Mouse (Mus musculus) layer of hippocampus, postnatal 14 days (tissue): ENCODE results near the gene Wdfy3. TPM values are rescaled to one million over a fixed set of nuclear protein-coding genes. Genes with fewer than 3 reads are reported as not detected.
"Not testable (repeated sequence)": the region's sequence is repeated elsewhere in the genome, so short reads cannot be mapped to it uniquely, and the experiment has no call there.

Experiments
- DNase-seq, 2 experiments: peaks; one replicate each; pipeline ENCODE4 v3.0.0; 2021 to 2022; ENCODE audit warnings: low spot score in 2 of 2, mixed read lengths in 1 of 2
- total RNA-seq, 2 experiments: library from RNA; stranded (reverse); gene quantifications; 2 replicates each; pipeline ENCODE4 v1.2.3; 2021

Gene Wdfy3
- total RNA-seq, 2 experiments from 2014 or later: 109 to 119 TPM

DNA sequence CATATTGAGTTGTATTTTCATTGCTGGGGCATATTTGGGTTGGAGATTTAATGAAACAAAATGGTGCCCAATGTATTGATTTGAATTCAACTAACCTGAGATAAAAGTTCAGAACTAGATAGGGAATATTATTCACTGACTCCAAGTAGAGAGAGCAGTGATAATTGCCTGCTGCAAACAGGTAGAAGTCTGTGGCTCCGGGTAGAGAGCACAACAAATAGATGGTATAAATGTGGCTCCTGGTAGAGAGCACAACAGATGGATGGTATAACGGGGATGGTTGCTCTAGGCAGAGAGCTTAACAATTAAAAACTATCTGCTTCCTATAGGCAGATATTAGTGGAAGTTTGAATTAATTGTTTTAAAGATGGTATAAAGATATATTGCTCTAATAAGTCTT, 232.1 kb downstream of the Wdfy3 start:
- not testable (repeated sequence) for DNase-seq

DNA sequence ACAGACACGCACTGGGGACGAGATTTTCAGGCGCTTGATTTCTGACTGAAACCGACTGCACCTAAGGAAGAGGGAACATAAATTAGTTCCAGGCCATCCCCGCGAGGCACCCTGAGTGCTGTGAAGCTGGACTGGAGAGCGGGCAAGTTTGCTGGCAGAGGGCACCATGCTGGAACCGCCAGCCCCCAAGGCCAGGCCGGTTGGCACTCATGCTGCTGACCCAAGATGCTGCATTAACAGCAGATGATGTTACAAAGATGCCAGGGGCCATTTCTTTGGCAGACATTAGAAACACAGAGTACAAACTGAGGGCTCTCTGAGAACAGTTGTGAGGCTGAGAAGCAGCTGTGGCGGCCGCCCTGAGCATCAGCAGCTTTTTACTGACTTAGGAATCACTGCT, 233.5 kb downstream of the Wdfy3 start:
- no peak for DNase-seq

DNA sequence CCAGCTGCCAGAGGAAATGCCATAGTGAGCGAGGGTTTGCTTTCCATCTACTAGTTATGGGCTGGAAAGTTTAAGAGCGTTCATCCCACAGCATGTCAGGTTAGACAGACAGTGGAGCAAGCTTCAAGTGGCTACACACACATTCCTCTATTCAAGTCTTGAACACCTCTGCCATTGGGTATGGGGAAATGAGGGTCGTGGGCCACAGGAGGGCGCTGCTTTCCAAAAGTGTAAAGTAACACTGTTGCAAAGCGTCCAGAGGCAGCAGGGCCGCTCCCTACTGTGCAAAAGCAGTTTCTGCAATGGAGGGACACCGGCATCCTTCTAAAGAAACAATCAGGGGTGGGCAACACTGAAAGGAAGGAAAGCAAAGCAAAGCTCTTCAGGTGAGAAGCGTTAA, 235.8 kb downstream of the Wdfy3 start:
- DNase-seq: no peak

DNA sequence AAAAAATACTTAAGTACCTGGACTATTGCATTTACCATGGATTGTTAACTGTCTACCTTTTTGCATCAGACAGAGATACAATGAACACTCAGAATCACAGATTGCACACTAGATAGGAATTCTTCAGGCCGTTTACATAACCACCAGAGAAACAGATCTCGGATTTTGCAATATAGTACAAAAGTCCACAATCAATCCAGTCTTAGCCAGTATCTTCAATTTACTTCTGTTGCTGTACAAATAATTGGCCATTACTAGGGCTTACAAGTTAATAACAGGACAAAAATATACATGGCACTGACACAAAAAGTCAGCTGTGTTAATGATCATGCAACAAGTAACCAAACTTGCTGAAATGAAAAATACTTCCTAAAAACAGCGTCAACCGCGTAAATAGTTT, 236.7 kb downstream of the Wdfy3 start:
- DNase-seq: no peak

DNA sequence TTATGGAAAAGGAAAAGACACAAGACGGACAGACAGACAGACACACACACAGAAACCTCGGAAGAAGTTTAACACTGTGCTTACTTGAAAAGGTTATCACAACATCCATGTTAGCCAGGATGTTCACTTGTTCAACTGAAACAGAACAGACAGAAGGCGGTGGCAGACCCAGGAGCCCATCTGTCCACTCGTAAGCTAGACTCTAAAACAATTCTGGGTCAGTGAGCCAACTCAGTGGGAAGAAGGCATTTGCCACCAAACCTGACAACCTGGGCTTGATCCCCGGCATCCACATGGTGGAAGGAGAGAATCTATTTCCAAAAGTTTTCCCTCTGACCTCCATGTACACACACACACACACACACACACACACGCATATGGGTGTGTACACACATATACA, 237.7 kb downstream of the Wdfy3 start:
- no peak for DNase-seq

DNA sequence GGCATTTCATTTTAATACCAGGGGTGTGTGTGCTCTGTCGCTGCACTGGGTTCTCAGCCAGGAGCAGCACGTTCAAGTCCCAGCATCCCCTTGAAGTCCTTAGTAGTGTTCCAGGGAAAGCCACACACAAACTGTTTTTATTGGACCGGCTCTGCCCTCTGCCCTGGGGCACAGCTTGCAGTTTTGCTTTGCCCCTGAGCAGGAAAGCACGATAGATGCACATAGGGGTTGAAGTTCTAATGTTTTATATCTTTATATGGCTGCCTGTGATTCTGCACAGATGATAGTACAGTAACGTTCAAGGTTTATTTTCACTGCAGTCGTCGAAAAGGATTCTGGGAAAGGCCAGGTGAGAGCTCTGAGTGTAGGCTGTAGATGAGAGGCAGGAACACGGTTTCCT, 239.5 kb downstream of the Wdfy3 start:
- DNase-seq: no peak

DNA sequence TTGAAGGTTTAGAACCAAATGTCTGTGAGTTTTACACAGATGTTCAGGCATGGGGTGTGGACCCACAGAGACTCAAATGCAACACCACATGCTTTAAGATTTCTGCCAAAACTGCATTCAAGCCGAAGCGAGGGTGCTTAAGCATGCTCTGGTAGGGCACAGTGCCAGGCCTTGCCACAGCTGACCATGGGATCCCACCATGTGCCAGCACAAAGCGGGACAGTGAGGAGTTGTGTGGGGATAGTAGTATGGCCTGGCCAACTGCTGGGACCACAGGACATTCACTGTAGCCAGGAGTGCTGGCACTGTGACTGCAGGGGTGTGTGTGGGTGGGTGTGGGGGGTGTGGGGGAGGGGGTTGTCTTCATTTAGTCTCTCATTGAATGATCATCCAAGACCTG, 240.8 kb downstream of the Wdfy3 start:
- DNase-seq: no peak

DNA sequence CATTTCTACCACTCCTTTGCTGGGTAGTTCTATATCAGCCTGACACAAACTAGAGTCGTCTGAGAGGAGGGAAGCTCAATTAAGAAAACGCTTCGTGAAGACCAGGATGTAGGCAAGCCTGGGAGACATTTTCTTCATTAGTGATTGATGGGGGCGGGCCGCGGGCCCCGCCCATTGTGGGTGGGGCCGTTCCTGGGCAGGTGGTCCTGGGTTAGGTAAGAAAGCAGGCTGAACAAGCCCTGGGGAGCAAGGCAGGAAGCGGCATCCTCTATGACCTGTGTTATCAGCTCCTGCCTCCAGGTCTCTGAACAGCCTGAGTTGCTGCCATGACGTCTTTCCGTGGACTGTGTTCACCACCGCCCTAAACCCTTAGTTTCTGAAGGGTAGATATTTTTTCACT, 242.2 kb downstream of the Wdfy3 start:
- DNase-seq: no peak

DNA sequence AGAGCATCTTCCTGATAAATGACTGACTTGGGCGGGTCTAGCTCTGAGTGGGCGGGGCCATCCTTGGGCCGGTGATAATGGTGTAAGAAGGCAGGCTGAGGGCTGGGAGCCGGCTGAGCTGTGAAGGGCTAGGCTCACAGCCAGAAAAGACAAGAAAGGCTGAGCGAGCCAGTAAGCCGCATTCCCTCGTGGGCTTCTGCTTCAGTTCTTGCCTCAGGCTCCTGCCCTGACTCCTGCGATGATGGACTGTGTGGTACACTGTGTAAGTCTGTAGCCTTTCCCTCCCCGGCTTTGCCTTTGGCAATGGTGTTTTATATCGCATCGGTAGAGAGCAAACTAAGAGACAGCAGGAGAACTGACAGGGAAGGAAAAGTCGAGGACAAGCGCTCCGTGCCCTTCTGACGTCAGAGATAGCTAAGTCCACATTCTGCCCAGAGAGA, 243.2 kb downstream of the Wdfy3 start:
- DNase-seq: peak in 1 of 2 experiments; percentile 27

DNA sequence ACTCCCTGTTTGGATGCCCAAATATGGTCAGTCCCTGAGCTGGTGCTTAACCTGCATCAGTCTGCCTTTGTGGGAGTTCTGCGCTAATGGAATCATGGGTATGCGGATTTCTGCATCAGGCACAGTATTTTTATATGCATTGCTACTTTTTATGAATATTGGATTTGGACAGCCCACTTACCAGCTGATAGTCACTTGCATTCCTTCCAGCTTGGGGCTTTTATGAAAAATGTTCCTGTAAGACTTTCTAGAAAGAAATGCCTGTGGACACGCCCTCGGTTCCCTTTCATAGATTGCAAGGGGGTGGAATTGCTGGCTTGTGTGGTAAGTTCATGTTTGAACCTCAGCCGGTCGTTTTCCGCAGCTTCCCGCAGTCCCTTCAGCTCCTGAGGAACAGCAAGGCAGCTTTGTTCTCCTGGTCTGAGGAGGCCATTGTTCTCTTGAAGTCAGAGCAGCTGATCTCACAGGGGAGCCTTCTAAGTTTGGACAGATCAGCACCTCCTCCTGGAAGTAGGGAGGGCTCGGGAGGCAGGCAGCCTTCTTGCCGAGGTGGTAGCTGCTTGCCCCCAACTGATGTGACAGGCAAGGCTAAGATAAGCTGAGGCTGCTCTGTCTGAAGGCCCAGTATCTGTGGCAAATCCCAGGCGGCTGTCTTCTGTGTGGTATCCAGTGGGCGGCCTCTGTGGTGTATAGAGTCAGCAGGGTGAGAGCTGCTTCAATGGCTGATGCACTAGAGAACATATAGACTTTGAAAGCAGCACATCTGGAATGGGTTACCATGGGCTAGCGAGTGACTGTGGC, 244.4 kb downstream of the Wdfy3 start:
- DNase-seq: peak in 1 of 2 experiments; percentile 18

DNA sequence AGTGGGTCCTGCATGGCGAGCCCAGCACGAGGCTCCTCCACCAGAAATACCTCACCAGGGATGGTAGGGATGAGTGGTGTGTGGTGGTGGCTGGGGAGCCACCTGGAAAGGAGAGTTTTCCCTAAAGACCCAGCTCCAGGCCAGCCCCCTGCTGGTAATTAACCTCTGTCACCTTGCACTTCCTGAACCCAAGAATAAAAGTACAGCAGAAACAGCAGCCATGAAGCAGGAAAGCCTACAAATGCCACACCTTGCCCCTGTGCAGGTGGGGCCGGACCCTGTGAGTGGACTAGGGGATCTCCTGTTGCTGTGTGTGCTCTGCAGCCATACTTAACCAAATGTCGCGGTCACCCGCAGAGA, 247.4 kb downstream of the Wdfy3 start:
- DNase-seq: no peak

DNA sequence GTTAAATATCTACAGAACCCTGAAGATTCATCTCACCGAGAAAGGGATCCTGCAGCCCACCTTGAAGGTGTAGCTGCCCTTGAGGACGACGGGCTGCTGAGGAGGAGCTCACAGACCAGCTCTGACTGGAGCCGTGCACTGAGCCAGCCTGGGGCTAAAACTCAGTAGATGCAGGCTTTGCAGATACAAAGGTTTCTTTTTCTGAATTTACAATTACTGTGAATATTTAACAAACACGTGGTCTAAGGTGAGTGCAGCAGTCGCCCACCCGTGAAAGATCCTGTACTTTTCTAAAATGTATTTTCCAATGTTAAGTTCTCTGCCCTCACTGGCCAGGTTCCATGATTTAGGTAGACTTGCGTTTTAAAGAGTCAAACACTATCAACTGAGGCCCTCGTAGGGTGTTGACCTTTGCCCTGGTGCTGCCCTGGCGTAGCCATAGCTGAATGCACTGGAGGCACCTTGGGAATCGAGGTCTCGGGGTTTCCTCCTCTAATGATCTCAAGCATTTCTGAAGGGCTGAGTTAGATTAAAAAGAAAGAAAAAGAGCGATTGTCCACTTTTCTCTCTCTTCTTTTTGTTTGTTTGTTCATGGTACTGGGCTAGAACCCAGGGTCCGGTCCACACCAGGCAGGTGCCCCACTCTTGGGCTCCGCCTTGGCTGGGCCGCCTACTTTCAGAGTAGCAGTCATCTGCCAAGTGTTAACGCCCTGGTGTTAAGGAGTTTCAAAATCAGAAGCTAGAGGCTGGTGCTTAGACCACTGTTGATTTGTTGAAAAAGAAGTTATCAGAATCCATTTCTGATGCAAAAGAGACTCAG, 248.0 kb downstream of the Wdfy3 start:
- no peak for DNase-seq

DNA sequence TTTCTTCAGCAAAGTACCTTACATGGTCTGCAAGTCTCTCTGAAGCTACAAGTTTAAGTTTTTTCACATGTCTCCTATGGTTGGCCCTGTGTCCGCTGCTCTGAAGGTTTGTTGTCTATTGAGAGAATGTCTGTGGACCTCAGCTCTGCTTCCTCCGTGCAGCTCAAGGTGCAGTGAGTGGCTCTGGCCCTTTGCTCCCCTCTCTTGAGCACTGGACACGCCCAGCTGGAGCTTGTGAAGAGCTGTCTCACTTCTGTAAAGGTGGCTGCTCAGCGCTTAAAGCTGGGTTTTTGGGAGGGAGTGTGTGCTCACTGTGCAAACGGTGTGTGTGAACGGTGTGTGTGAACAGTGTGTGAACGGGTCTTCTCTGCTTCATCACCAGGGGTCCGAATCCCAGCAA, 248.7 kb downstream of the Wdfy3 start:
- no peak for DNase-seq

DNA sequence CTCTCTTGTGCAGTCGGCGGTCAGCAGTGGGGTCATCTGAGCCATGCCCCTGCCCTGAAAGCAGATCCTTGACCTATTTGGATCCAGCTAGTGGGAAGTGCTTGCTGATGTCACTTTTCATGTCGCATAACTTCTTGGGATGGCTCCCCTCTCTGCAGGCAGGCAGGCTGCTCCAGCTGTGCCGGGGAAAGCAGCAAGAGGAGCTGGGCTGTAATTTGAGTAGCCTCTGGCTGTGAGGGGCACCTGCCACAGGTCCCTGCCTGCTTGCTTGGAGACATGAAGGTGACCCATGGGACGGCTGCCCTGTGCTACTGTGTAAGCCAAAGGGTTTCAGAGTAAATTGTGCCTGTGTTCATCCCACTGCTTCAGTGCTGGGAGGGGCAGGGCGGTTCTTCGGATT, 249.9 kb downstream of the Wdfy3 start:
- DNase-seq: no peak

DNA sequence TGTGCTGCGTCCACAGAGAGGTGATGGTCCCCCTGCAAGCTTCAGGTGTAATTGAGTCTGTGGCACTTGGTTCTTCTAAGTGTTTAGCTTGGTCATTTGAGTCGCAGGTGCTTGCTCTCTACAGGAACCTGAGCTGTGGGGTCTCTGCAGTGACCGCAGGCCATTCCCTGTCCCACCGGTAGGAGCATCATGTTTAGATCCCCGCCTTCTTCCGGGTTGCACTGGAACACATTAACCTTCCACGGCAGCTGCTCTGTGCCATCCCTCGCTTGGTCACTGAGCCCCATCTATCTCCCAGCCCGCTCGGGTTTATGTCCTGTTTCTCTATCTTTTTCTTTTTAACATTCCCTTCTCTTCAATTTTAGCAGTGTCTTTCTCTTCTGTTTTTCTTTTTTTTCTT, 250.5 kb downstream of the Wdfy3 start:
- DNase-seq: no peak

DNA sequence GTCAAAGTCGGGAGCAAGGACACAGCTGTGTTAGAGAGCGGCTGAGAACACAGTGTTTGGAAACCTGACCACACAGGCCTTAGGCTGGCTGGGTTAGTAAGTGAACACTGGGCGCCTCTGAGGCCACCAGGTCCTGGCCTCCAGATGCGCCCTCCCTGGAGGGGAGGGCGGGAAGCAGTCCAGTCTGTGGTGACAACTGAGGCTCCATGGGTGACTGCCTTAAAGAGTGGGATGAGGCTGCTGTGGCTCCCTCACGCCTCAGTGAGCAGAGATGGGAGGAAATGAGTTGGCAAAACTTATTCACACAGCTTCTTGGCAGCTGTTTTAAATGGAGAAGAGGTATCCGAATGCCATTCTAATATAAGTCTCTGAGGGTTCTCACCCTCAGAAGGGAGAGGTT, 252.9 kb downstream of the Wdfy3 start:
- no peak for DNase-seq

DNA sequence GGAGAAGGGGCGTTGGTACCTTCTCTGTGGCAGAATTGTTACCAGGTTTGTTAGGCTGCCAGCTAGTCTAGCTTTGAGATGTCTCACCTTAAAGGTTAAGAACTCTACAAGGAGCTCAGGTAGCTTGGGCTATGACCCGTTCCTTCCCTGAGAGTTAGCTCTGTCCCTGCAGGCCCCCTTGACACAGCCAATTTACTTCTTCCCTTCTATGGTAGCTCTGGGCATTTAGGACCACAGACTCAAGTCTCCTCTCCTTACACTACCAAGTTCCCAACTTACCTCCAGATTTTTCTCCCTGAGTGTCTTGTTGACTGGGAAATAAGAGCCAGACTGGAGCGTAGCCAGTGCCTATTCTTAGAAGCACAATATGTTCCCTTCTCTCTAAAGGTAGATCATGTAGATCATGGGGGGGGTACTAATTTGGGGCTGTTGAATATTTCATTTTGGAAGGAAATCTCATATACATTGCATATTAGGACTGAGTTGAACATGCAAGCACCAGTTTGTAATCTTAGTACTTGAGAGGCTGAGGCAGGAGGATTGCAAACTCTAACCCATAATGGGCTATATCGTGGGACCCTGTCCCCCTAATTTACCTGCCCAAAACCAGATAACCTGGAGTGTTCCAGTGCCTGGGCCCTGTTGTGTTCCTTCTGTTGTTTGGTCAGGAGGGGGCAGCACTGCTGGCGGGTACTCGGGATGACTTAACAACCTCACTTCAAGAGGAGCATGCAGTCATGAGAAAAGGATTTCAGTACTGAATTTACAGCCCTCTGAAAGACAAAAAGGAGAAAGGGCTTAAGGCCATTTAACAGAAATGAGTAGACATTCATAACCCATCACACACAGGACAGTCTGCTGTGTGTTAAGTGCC, 258.2 kb downstream of the Wdfy3 start:
- no peak for DNase-seq

DNA sequence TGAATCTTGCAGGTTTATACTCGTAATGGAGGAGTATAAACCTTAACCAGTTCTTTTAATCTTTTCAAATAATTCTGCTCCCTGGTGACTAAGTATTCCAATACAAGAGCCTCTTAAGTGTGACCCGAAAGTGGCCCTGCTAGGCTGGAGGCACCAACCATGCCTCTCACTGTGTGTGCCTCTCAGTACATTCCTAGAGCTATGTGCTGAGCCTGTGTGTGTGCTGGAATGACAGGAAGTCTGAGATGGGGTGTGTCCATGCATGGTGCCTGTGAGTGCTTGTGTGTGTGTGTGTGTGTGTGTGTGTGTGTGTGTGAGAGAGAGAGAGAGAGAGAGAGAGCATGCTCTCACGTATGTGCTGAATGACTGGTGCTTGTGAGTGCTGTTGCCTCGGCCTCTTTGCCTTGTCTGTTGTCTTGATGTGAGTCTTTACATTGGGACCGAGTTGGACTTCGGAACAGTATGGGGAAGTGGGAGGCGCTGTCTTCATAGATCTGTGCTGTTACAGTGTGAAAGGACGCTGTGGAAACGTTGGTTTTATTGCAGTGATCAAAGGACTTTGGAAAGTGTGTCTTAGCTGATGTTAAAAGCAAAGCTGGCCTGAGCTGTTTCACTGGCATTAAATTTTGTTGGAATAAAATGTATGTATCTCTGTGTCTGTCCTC, 267.2 kb downstream of the Wdfy3 start:
- DNase-seq: no peak

DNA sequence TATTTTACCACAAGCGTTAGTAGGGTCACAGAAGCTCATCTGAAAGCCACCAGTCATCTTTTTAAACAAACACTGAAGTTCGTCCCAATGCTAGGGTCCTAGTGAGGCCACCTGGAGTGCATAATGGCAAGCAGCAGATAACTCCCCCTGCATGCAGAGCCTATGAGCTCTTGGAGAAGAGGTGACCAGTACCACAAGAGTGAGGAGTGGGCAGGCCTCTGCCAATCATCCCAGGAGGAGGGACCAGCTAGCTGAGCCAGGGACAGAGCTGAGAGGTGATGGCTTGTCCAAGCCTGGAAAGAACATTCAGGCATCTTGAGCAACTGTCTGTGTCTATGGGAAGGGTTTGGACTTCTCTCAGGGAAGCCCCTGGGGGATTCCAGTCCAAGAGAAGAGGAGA, 267.8 kb downstream of the Wdfy3 start:
- no peak for DNase-seq

DNA sequence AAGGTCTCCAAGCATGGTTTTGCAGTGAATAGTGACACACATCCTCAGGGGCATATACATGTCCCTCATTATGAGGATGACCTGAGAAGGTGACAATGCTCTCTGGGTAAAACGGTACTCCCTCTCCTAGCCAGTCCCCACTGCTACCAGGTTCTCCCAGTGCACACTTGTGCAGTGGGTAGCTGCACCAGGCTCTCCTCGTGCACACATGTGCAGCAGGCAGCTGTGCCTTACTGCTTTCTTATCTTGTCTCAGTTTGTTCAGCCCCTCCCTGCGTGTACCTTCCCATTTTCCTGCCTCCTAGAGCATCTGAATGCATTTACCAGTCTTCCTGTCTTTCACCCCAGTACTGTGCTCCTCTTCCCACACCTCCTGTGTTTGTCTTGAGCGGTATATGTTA, 277.1 kb downstream of the Wdfy3 start:
- no peak for DNase-seq

DNA sequence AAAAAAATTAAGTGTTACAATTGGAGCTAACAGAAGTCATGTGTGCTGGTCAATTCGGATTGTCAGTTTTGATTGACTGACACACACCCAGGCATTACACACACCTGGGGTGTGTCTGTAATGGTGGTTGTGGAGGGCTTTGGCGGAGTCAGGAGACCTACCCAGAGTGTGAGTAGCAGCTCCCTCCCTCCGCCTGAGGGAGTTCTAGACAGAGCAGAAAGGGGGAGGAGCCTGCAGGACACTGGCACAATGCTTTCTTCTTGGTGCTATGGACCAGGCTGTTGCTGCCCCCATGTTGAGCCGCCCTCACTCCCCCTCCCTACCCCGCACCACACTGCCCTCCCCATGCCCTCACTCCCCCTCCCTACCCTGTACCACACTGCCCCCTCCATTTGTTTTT, 279.2 kb downstream of the Wdfy3 start:
- no peak for DNase-seq
